Mouse (Mus musculus) WW6 (cell line): Measurements from ENCODE around the gene Ube2t.

Experiments used
- DNase-seq: peaks from one replicate; pipeline ENCODE4 v3.0.0-alpha.2; 2013; ENCODE audit warnings: low read depth, low spot score

The Ube2t gene

DNA sequence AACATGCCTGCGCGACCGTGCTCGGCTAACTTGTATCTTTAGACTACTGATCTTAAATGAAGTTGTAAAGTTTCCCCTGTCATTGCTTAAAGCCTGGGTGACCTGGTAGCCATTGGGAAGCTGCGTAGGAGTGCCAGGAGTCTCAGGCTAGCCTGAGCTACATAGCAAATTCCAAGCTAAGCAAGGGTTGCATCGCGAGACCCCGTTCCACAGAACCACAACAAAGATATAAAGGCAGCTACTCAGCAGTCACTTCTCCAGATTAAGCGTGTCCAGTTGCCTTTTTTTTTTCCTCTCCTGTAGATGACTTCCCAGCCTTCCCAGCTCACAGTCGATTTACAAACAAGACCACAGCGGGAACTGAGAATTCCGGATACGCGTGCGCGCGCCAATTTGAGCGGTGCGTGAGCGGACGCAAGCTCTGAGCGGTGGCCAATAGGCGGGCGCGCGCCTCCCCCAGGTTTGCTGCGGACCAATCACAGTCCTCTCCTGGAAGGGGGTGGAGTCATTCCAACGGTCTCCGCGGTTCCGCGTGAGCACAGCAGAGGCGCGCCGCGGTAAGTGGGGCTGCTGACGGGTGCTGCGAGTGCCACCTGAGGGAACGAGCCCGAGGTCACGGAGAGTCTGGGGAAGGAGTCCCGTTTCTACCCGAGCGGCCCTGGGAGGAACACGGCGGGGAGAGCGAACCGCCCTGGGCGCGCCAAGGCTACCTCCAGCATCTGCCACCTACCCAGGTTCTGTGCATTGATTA is at the start of gene Ube2t:
Gene Ube2t, plus strand, starts transcription at position 513 of the 751 bp plus-strand sequence.
- DNase-seq, result peak; percentile 86

DNA sequence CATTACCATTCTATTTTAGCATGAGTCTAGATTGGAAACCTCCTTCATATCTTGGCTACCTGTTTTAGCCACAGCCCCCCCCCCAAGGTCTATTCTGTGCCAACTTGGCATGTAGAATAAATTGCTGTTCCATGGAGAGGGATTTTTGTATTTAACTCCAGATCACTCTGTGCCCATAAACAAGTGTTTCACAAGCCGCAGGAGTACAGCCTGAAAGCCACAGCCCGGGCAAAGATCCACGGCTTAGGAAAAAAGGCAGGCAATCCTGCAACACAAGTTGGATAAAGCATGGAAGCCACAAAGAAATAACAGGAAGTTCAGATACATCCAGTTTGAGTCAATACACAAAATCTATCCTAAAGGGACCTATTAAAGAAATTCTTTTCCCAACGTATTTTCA is 48.8 kb upstream of the Ube2t start:
- no peak for DNase-seq

DNA sequence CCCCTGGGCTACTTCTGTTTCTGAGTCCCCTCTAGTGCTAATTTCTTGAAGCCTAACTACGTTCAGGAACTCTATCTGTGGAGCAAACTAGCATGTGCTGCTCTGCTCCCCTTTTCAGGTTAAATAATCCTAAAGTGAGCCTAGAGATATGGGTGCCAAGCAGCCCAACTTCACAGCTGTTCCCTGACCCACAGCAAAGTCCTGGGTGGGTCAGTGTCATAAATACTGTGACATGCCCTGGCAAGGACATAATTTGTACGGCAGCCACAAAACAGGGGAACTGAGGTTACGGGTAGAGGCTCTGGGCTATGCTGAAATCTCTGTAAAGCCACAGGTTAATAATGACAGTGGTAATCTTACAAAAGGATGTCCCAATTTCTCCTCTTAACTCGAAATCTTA is 46.9 kb upstream of the Ube2t start:
- no peak for DNase-seq

DNA sequence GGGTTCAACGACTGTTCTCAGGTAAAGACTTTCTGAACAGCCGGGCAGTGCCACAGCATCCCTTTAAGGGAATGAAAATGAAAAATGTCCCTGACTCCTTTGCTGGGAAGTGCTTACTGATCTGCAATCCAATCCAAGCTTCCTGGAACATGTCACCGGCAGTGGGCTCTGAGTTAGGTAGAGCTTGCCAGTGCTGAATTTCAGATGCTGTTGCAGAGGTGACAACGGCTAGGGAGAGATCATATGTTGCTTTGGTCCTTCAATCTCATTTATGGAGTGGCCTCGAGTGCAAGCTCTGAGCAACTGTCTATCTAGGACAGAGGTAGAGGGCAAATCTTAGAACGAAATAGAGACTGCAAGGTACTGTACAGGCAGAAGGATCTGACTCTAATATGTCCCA is 43.4 kb upstream of the Ube2t start:
- DNase-seq, result no peak

DNA sequence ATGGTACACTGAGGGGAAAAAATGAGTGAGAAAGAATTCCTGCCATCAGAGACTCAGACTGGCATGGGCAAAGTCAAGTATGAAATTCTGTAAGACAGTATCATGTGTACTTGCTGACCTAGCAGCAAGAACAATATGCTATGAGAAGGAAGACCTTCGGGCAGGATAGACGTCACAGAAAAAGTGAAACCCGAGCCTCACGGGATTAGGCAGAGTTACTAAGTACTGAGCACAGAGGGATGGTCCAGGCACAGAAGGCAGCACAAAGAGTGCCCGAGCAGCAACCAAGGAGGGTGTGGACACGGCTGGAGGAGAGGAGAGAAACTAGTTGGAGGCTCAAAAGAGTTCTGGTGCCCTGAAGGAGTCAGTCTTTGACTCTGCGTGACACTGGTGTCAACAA is 29.9 kb upstream of the Ube2t start:
- no peak for DNase-seq

DNA sequence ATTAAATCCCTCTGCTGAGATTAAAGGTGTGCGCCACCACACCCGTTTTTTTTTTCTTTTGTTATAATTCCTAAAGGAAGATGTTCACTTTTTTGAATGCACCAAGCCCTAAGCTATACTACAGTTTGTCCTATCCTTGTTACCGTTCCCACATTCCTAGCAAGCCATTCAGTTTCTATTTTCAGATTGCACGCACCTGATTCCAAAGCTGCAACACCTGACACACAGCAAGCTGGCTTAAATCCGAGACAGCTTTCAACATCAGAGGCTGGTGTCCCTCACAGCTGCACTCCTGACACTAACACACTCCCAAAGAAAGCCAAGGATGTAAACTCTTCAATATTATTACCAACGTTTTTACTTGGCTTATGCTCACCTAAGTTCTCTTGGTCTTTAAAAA is 26.0 kb upstream of the Ube2t start:
- no peak for DNase-seq

DNA sequence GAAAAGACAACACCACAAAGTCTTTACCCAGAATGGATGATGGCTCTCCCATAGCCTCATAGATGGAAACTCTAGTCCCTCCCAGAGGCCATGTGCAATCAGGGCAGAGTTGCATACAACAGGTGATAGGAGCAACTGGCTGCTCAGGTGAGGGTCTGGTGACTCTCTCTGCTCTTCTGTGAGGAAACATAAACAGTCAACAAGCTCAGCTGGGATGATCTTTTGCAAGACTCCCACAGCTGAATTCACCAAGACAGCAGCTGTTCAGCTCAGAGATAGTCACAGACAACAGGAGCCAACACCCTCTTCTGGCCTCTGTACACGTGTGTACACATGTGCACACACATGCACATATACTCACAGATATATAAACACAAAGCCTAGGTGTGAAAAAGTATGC is 24.1 kb upstream of the Ube2t start:
- no peak for DNase-seq

DNA sequence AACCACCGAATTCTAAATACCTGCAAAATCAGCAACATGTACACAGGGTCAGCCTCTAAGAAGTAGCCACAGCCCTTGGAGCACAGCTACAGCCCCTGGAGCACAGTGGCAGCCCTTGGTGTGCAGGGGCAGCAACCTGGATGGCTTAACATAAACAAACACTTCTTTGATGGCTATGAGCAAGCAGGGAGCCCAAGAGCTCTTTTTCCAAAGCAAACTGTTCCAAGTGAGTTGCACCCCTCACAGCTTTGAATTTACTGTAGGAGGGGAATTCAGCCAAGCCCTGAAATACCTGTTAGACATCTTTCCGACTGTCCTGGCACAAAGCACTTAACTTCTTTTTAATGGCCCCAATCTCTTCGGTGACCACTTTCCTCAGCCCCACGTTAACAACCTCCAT is 21.5 kb upstream of the Ube2t start:
- DNase-seq, result no peak

DNA sequence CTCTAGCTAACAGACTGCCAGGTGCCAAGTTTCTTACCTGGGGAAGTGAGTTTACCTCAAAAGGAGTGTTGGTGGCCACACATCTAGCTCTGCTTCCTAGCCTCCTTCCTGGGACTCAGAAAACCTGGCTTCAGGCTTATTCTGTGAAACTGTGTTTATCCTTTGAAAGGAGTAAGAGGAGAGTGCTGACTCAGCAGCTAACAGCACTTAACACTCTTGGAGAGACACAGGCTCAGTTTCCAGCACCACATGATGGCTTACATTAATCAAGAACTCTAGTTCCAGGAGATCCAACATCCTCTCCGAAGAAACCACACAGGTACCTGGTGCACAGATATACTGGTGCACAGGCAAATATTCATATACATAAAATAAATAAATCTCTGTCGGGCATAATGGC is 19.5 kb upstream of the Ube2t start:
- no peak for DNase-seq

DNA sequence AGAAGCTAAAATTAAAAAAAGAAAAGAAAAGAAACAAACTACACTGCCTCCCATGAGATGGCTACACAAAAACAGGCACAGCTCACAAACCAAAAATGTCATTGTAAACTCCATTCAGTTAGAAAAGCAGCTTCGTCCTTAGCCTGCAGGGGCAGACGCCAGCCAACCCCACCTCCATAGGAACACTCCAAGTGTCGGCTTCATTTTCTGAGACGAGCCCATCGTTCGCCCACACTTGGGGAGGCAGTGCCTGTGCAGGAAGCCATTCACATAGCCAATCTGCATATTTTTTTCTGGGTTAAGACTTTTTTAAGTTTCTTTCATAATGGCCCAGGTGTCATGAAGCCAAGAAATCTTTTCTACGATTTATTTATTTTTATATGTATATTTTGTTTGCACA is 14.8 kb upstream of the Ube2t start:
- DNase-seq, result no peak

DNA sequence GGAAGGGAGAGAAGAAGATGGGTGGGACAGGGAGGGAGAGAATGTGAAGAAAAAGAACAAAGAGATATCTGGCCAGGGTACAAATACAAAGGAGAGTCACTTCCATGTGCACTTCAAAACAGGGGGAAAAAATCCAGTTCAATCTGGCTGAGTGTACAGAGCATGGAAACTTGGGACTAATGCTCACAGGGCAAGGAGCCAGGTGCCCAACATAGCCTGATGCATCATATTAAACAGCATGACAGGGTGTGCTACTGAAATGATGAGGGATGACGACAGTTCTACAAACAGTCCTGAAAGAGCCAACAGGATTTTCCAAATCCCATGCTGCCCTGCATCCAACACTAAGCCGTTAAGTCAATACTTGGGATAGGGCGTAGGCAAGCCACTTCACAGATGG is 12.4 kb upstream of the Ube2t start:
- no peak for DNase-seq

DNA sequence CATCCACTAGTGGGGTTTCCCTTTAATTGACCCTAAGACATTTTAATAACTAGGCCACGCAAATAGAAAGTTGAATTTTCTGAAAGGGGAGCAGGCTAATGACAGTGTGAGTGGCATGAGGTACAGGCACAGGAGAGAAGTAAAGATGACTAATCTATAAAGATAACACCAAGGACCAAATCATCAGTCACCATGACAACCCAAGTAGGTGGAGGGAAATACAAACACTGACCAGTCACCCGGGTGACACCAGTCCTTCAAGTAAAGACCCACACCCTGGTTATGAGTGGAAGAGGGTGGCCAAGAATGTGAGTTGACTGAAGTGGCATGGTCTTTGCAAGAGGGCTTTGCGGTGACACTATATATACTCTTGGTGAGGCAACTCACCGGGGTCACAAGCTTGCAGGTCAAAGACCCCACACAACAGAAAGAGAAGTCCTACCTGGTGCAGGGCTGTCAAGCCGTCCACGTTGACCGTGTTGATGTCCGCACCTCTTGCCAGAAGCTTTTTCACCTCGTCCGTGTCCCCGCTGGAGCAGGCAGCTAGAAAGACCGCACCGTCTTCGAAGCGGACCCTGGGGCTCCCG is 7.2 kb upstream of the Ube2t start:
- DNase-seq, result no peak

DNA sequence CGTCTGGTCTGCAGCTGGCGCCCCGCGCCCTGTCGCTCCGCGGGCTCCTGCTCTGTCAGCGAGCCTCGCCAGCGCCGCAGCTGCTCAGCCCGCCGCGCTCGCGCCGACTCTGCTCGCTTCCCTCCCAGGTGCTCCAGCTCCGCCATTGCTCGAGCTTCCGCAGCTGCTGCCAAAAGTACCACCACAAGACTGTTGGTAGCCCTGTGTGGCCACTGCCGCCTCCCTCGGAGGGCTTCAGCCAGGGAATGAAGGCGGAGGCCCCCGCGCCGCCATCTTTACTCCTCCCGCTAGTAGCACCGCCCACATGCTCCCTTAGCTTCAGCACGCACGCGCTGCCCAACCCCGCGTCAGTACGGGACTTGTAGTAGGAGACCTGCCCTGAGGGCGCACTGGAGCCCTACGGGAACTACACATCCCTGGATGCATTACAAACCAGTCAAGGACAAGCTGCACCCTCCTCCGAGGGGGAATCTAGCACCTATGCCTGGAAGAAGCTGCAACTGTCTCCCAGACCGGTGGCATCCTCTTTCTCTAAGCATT is 6.7 kb upstream of the Ube2t start, which contains the start of gene Ppp1r12b:
Gene Ppp1r12b, minus strand, starts transcription at position 306 of the 540 bp plus-strand sequence.
- DNase-seq, result peak; percentile 98

DNA sequence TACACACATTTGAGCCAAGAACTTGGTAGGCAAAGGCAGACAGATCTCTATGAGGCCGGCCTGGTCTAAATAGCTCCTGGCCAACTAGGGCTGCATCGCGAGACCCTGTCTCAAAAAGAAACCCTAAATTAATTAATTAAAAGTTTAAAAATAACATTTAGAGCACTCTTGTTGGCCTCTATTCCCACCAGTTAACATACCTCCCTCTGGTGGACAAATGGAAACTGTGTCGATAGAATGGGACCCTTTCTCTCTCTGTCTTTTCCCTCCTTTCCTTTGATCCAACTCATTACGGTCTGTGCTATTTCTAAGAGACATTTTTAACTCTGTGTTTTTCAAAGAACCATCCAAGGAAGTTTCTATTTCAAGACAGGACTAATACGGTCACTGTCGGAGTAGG is 1.7 kb upstream of the Ube2t start:
- no peak for DNase-seq

DNA sequence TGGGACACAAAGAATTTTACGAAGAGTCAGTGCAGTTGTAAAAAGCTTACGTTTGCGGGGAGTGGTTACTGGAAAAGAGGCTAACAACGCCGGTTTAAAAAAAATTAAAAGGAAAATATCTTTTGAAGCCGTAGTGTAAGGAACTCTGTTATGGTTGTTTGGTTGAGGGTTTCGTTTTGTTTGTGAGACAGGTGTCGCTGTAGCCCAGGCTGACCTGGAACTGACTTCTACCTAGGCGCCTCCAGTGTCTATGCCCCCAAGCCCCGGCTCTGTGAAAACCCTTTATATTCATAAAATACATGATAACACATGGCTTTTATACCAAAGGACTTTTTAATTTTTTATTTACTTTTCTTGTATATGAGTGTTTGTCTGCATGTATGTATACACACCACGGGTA is 456 bp downstream of the Ube2t start:
- no peak for DNase-seq

DNA sequence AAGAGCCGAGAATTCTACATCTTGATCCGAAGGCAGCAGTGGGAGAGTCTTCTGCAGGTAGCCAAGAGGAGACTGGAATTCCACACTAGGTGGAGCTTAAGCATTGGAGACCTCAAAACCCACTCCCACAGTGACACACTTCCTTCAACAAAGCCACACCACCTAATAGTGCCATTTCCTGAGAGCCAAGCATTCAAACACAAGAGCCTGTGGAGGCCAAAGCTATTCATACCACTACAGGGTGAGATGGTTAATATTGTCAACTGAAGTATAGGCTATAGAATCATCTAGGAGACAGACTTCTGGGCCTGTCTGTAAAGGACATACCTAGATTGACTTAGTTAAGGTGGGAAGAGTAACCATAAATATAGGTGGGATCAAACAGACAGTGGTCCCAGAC is 3.1 kb downstream of the Ube2t start:
- no peak for DNase-seq

DNA sequence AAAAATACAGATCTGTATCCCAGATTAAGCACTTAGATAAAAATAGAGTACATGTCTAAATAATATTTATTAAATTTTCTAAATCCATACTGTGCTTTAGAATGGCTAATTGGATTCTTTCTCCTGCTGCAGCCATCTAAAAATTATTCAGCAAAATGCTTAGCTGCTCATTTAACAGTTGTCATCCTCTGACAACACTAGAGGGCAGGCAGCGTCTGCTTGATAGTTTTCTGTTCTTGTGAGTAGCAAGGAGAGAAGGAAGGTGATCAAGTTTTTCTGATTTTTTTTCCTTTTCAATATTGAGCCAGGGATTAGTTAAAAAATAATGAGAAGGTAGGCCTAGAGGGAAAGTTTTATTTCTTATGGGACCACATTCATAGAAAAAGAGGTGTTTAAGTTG is 10.6 kb downstream of the Ube2t start:
- no peak for DNase-seq

DNA sequence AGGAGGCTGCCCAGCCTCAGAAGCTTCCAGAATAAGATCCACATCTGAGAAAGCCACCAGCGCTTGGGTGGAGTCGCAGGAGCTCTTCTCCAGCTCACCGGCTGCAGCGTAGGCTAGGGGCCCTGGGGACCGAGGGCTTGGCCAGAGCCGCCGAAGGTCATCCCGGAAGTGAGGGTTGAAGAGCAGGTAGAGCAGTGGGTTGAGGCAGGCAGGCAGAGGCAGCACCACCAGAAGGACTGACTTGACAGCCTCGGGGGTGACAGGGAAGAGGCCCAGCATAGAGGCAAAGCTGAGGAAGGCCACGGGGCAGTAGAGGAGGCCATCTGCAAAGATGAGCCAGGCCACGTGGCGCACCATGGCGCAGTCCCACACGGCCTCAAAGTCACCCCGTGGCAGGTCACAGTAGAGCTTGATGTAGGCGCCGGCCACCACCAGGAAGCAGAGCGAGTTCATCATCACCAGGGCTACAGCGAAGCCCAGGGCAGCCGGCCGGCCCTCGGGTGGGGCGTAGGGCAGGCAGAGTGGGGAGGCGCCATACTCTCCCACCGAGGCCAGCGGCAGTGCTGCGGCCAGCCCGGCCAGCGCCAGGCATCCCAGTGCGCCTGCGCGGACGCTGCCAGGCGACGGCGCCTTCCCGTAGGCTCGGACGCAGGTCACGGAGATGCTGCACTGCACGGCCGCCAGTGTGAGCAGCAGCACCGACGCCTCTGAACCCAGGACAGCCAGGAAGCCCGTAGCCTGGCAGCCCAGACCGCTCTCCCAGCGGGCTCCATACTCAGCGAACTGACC is 25.0 kb downstream of the Ube2t start:
- no peak for DNase-seq

DNA sequence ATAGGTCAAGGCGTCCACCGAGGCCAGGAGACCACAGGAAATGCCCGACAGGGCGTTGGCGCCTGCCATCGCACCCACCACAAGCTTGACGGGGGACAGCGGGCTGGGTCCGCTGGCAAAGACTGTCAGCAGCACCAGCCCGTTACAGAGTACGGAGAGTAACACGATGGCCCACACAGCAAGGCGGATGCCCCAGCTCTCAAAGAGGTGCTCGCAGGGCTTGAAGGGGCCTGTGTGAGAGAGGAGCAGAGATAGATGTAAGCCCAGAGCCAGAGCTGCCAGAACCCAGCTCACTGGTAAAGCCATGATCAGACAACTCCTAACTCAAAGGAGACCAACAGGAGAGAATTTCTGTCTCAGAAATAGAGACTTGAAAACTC is 25.6 kb downstream of the Ube2t start:
- no peak for DNase-seq

DNA sequence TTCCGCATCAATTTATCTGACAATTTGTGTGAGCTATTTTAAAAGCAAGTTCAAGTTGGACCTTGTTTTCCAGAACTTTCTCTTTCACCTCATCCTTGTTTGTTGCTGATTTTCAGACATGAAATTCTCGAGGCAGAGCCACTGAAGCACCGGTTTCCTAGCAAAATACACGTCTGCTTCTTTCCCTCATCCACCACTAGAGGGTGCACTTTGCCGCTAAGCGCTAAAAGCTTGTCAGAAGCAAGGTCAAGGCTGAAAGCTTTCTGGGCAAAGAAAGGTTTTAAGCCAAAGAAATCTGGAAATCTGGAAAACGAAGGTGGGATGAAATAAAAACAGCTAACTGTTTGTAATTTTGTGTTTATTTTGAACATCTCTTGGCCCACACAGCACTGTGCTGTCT is 27.0 kb downstream of the Ube2t start:
- DNase-seq, result peak; percentile 48

DNA sequence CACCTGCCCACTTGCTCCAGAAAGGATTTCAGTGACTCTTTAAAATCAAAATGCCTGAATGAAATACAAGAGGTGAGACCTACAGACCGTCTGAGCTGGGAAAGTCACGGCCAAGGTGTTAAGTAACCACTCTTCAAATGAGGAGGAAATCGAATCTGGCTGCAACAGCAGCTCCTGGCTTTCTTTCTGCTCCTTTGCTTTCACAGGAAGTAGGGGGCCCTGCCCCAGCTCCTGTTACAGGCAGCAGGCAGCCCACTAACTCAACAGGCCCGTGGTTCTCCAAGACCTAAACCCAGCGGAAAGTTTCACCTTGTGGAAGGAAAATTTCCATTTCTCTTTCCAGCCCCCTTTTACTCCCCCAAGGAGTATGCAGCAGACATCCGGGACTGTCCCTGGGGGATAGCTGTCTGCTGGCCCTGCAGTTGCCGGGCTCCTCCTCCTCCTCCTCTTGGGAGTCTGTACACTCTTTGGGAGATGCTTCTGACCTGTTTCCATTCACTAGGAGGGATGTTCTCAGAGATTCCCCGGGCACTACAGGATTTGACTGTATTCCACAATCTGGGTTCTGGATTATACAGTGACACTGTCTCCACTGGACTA is 29.8 kb downstream of the Ube2t start:
- DNase-seq, result no peak

DNA sequence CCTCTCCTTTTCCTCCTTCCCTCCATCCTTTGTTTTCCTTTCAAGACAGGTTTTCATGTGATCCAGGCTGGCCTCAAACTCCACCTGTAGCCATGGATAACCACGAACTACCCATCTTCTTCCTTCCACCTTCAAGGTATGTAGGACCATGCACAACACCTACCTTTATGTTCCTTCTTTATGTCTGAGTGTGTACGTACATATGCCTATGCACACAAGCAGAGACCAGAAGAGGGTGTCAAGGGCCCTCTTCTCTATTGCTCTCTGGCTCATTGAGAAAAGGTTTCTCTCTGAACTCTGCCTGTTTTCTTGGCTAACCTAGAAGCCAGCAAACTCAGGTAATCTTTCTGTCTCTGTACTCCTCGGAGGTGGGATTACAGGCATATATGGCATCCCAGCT is 32.4 kb downstream of the Ube2t start:
- no peak for DNase-seq
